Mouse (Mus musculus) right cerebral cortex, postnatal 25 days (tissue): Measurements from ENCODE around the gene Tsfm.
"Not testable (repeated sequence)": the region's sequence is repeated elsewhere in the genome, so short reads cannot be mapped to it uniquely, and the experiment has no call there.

ENCODE experiments used
- DNase-seq: peaks from one replicate; pipeline ENCODE4 v3.0.0; 2022

The Tsfm gene

DNA sequence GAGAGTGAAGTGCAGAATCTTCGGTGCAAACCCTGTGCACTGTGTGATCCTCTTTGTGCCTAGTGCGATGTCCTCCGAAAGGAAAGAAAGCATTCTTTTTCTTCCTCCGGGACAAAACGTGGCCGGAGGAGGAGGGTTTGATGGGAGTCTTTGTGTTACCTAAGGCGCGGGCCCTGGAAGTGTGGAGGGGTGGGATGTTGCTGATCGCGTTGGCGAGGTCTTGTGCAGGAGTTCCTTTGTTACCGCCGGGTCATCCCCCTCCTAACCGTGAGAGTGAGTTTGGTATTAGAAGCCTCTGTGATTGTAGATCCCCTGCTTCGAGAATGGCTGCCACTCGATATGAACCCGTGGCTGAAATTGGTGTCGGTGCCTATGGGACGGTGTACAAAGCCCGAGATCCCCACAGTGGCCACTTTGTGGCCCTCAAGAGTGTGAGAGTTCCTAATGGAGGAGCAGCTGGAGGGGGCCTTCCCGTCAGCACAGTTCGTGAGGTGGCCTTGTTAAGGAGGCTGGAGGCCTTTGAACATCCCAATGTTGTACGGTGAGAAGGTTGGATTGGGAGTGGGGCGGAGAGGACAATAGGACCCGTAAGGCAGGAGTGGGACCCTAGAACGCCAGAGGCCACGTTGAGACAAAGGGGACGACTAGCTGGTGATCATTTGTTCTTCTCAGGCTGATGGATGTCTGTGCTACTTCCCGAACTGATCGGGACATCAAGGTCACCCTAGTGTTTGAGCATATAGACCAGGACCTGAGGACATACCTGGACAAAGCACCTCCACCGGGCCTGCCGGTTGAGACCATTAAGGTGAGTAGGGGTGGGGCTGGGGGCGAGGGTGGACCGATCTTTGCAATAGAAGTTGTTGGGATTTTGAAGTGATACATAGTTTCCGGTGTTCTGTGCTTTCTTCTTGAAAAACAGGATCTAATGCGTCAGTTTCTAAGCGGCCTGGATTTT is 33.6 kb upstream of the Tsfm start:
- DNase-seq, result no peak

DNA sequence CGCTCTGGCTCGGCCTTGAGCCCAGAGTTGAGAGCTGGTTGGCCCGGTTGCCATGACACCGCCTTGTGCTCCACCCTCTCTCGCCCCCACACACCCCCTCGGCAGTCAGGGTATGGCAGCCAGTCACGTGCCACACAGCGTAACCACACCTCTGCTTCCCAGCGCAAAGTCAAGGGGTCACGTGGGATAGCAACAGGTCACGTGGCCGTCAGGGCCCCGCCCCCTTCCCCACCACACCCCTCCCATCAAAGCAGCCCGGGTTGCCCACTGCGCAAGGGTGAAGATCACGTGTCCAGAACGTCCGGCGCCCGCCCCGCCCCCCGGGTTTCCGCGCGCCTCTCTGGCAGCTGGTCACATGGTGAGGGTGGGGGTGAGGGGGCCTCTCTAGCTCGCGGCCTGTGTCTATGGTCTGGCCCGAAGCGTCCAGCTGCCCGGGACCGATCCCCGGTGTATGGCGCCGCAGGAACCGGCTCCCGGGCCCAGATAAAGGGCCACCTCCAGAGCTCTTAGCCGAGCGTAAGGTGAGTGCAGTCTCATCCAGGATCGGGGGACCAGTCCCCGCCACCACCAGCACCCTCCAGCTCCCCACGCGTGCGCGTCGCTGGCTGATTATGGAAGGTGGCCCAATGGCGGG is 32.7 kb upstream of the Tsfm start, which contains the start of gene Cdk4:
Cdk4 (plus strand) TSS at position 296 of the 634 bp plus-strand sequence.
- DNase-seq, result peak; percentile 99

DNA sequence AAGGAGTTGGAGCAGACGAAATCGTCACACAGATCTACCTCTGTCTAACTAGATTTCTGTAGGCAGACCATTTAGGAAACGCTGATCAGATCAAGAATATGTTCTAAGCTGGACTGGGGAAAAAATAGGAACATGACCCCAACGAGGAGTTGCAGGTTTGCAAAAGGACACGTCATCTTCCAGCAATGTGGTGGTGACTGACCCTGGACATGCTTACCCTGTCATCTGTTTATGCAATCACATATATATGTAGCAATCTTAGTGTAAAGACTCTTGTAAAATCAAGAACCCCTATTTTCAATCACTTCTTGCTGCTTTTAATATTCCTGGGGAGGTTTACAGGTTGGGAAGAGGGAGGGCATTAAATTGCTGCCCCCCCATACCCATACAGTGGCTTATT is 31.9 kb upstream of the Tsfm start:
- no peak for DNase-seq

GRCm38 (mm10) chr10:127062101-127062500 is 31.5 kb upstream of the Tsfm start:
- not testable (repeated sequence) for DNase-seq

DNA sequence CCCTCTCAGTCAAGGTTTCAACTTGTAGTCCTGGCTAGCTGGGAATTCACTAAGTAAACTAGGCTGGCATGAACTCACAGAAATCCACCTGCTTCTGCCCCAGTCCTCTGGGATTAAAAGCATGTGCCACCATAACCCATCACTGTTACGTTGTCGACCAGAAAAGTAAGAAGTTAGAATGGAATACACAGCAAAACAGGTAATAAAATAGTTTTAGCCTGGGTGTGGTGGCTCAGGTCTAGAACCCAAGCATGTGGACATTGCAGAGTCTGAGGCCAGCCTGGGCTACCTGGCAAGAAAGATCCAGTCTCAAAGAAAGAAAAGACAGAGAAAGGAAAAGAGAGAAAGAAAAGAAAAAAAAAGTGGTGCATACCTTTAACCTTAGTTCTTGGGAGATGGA is 30.9 kb upstream of the Tsfm start:
- DNase-seq, result no peak

GRCm38 (mm10) chr10:127061085-127061484 is 30.4 kb upstream of the Tsfm start:
- DNase-seq, result no peak

- peak; percentile 77 for DNase-seq
Observed at GRCm38 (mm10) chr10:127059968-127060916, 29.6 kb upstream of the Tsfm start, which contains the start of gene March9. March9 (minus strand) TSS chr10:127060184.

GRCm38 (mm10) chr10:127059174-127059967 is 28.7 kb upstream of the Tsfm start:
- no peak for DNase-seq

DNA sequence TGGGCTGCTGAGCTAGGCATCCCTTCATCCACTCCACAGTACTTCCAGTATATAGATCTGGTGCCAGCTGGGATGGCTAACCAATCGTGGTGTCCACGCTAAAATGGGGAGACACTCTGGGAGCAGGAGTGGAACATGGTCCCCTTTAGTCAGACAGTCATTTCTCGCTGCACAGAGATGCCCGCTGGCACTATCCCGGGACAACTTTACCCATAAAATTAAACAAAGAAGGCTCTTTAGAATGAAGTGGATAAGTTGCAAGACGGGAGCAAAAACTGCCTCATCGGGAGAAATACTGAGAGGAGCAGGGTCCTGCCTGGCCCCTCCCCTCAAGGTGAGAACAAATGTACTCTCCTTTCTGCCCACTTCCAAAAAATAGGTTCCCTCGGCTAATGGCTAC is 28.1 kb upstream of the Tsfm start:
- no peak for DNase-seq

DNA sequence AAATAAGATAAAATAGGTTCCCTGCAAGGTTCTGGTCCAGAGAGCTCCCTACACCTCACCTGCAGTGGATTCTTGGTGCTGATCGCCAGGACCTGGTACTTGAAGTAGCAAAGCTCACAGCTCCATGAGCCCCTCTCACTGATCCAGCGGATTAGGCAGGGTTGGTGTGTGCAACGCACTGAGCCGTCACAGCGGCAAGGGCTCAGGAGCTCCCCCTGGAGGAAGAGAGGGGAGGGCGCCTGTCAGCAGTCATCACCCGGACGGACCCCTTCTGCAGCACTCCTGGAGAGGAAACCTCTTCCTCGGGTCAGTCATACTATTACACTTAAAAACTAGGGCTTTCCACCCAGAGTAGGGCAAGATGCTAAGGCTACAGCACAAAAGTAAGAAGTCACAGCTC is 27.5 kb upstream of the Tsfm start:
- DNase-seq, result peak; percentile 72

- DNase-seq, result no peak
Observed at GRCm38 (mm10) chr10:127056490-127056889, 25.9 kb upstream of the Tsfm start.

DNA sequence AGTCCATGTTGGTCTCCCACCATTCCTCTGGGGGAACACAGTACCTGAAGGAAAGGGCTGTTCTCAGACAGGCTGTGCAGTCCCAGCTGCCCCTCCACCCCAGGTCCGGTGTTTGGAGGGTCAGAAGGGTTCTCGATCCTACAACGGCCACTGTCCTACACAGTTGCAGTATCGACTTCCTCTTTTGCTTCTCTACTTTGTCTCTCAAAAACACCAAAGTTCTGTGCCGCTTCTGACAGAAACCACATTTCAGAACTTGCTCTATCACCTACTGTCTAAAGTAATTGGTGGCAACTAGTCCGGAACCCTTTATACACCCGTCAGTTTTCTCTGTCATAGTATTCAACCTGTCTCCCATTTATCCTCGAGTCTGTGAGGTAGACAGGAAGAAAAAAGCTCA is 24.8 kb upstream of the Tsfm start:
- DNase-seq, result no peak

- no peak for DNase-seq
Observed at GRCm38 (mm10) chr10:127054646-127055045, 24.0 kb upstream of the Tsfm start.

GRCm38 (mm10) chr10:127050119-127050474 is 19.5 kb upstream of the Tsfm start:
- no peak for DNase-seq

- no peak for DNase-seq
Observed at GRCm38 (mm10) chr10:127049395-127050118, 18.9 kb upstream of the Tsfm start.

GRCm38 (mm10) chr10:127048608-127049394 is 18.2 kb upstream of the Tsfm start:
- no peak for DNase-seq

GRCm38 (mm10) chr10:127047954-127048353 is 17.3 kb upstream of the Tsfm start, which contains the start of gene Cyp27b1:
Cyp27b1 (plus strand) TSS chr10:127048250.
- no peak for DNase-seq

GRCm38 (mm10) chr10:127043187-127043586 is 12.5 kb upstream of the Tsfm start:
- DNase-seq, result no peak

GRCm38 (mm10) chr10:127042468-127043115 is 12.0 kb upstream of the Tsfm start:
- no peak for DNase-seq
